ENCODE assay signal across 16 mouse cellular contexts in genomic region chr5:100368527-100368926, GRCm38 (mm10). TPM values are rescaled to one million over a fixed set of nuclear protein-coding genes. Genes with fewer than 3 reads are reported as not detected.
DNase-seq lines count a peak whose midpoint lies in the region; ATAC-seq and TF ChIP-seq lines count a peak whose summit lies in the region.
"Had no signal": no experiment of that assay in that cellular context is flagged by ENCODE, and none has a peak within 500 bp of the region (broad histone marks: within the 10 kb centered on the region; RNA-seq: fewer than 3 reads in every experiment).

No protein-coding gene starts in this region.

- no peak for TF ChIP-seq EP300 in heart, adult 2 months (IDR thresholded peaks at IDR 0.05; ENCODE audit: insufficient read depth, low read depth, low read length)
- TF ChIP-seq EP300 in liver, postnatal 0 days (IDR thresholded peaks at IDR 0.05; ENCODE audit: low read depth), result no peak

- TF ChIP-seq POLR2A in heart, adult 2 months (IDR thresholded peaks at IDR 0.05; ENCODE audit: insufficient read depth, low read depth, low read length), result no peak

- no peaks in the 10 kb centered on the region for H3K27me3 ChIP-seq in heart, embryonic 13.5 days (replicated peaks)
- H3K27me3 ChIP-seq in heart, adult 2 months (ENCODE audit: control insufficient read depth, insufficient read depth, low read length), result no peaks in the 10 kb centered on the region
- H3K27me3 ChIP-seq in liver, postnatal 0 days (ENCODE audit: insufficient read depth, low read length), result no peaks in the 10 kb centered on the region
- H3K27me3 ChIP-seq in liver, embryonic 11.5 days (replicated peaks; ENCODE audit: control insufficient read depth, insufficient read depth, low read length), result no peaks in the 10 kb centered on the region
- H3K27me3 ChIP-seq: embryonic facial prominence, embryonic 13.5 days; forebrain, embryonic 12.5 days; hindbrain, embryonic 12.5 days had no signal

- DNase-seq in heart, adult 2 months, result no peak
- no peak for DNase-seq in liver, postnatal 0 days
- no peak for DNase-seq in liver, embryonic 11.5 days (ENCODE audit: low spot score)
- DNase-seq in adipocyte (ENCODE audit: low spot score), result peak; percentile 93
- peak; percentile 27 for DNase-seq in lung, postnatal 36 days
- no peak for DNase-seq in spleen, postnatal 4 days (ENCODE audit: low spot score in 2 of 2)
- DNase-seq: cerebellum, adult 18-20 months; cerebellum, adult 9-11 months; cerebellum, postnatal 36 days; gastrocnemius, postnatal 25 days; heart, postnatal 4 days had no signal

- no peak overlapping the region for H3K4me2 ChIP-seq in heart, embryonic 13.5 days
- H3K4me2 ChIP-seq in liver, postnatal 0 days (ENCODE audit: low read depth, low read length), result no peak overlapping the region
- no peak overlapping the region for H3K4me2 ChIP-seq in liver, embryonic 11.5 days
- H3K4me2 ChIP-seq: embryonic facial prominence, embryonic 13.5 days; forebrain, embryonic 12.5 days; hindbrain, embryonic 12.5 days had no signal

- no peak overlapping the region for H3K27ac ChIP-seq in heart, embryonic 13.5 days (replicated peaks)
- no peak overlapping the region for H3K27ac ChIP-seq in heart, adult 2 months
- peak overlapping the region; percentile 55 for H3K27ac ChIP-seq in liver, postnatal 0 days (ENCODE audit: low read depth)
- H3K27ac ChIP-seq in liver, embryonic 11.5 days (ENCODE audit: low read depth, low read length), result no peak overlapping the region
- H3K27ac ChIP-seq: embryonic facial prominence, embryonic 13.5 days; forebrain, embryonic 12.5 days; hindbrain, embryonic 12.5 days had no signal

- H3K36me3 ChIP-seq in heart, embryonic 13.5 days, result peaks cover 95% of the 10 kb centered on the region
- H3K36me3 ChIP-seq in heart, adult 2 months (ENCODE audit: control insufficient read depth, insufficient read depth, low read length), result no peaks in the 10 kb centered on the region
- H3K36me3 ChIP-seq in liver, postnatal 0 days (replicated peaks; ENCODE audit: insufficient read depth, low read length), result peaks cover 57% of the 10 kb centered on the region
- peaks cover 30% of the 10 kb centered on the region for H3K36me3 ChIP-seq in liver, embryonic 11.5 days (ENCODE audit: control insufficient read depth, insufficient read depth, low read length)

- no peak for TF ChIP-seq CTCF in heart, adult 2 months (IDR thresholded peaks at IDR 0.05)
- no peak for TF ChIP-seq CTCF in liver, postnatal 0 days (IDR thresholded peaks at IDR 0.05; ENCODE audit: low read depth)

- intact Hi-C loops in heart, adult 2 months (cut with DNase I), result no loop called here

- no peaks in the 10 kb centered on the region for H3K79me2 ChIP-seq in heart, adult 2 months (replicated peaks; ENCODE audit: control insufficient read depth, insufficient read depth, low read length)

- H3K4me3 ChIP-seq in heart, embryonic 13.5 days, result no peak overlapping the region
- H3K4me3 ChIP-seq in heart, adult 2 months, result no peak overlapping the region
- H3K4me3 ChIP-seq in liver, postnatal 0 days (ENCODE audit: low read depth, low read length), result no peak overlapping the region
- H3K4me3 ChIP-seq in liver, embryonic 11.5 days (ENCODE audit: low read depth, low read length), result no peak overlapping the region
- H3K4me3 ChIP-seq: embryonic facial prominence, embryonic 13.5 days; forebrain, embryonic 12.5 days; hindbrain, embryonic 12.5 days had no signal

- H3K9me3 ChIP-seq in heart, embryonic 13.5 days, result no peaks in the 10 kb centered on the region
- no peaks in the 10 kb centered on the region for H3K9me3 ChIP-seq in liver, postnatal 0 days (ENCODE audit: low read length)
- H3K9me3 ChIP-seq in liver, embryonic 11.5 days (ENCODE audit: control insufficient read depth, low read length), result no peaks in the 10 kb centered on the region
- H3K9me3 ChIP-seq: embryonic facial prominence, embryonic 13.5 days; forebrain, embryonic 12.5 days; hindbrain, embryonic 12.5 days had no signal

- peaks cover 21% of the 10 kb centered on the region for H3K4me1 ChIP-seq in heart, embryonic 13.5 days
- H3K4me1 ChIP-seq in heart, adult 2 months (ENCODE audit: control insufficient read depth, insufficient read depth, low read length), result peaks cover 5% of the 10 kb centered on the region; the same call in 1 of the 2 replicates
- peaks cover 2% of the 10 kb centered on the region; the same call in 1 of the 2 replicates for H3K4me1 ChIP-seq in liver, postnatal 0 days (ENCODE audit: insufficient read depth)
- H3K4me1 ChIP-seq in liver, embryonic 11.5 days (replicated peaks; ENCODE audit: control insufficient read depth, insufficient read depth, low read length), result no peaks in the 10 kb centered on the region
- H3K4me1 ChIP-seq: embryonic facial prominence, embryonic 13.5 days; forebrain, embryonic 12.5 days; hindbrain, embryonic 12.5 days had no signal

- ATAC-seq in heart, embryonic 13.5 days (ENCODE audit: extremely low read depth, insufficient number of reproducible peaks, low FRiP score, low TSS enrichment), result no peak
- ATAC-seq in liver, postnatal 0 days, result peak; percentile 73; the same call in 1 of the 2 replicates
- no peak for ATAC-seq in liver, embryonic 11.5 days (replicated peaks; ENCODE audit: low FRiP score)
- ATAC-seq: forebrain, embryonic 16.5 days had no signal

- WGBS in heart, embryonic 13.5 days, result 84% methylated on average over 5 of the region's 5 CpGs
- WGBS in heart, adult 2 months, result 64% methylated on average over 5 of the region's 5 CpGs
- 70% methylated on average over 5 of the region's 5 CpGs for WGBS in liver, postnatal 0 days (ENCODE audit: insufficient replicate concordance)
- WGBS in liver, embryonic 11.5 days, result 86% methylated on average over 5 of the region's 5 CpGs

- 0 out of 2 replicates have a peak overlapping the region, but pooled peaks have one; percentile 7 for H3K9ac ChIP-seq in heart, embryonic 13.5 days
- no peak overlapping the region for H3K9ac ChIP-seq in heart, adult 2 months (ENCODE audit: low read depth, low read length)
- no peak overlapping the region for H3K9ac ChIP-seq in liver, postnatal 0 days (replicated peaks)
- H3K9ac ChIP-seq in liver, embryonic 11.5 days (ENCODE audit: low read depth, low read length), result no peak overlapping the region
- H3K9ac ChIP-seq: embryonic facial prominence, embryonic 13.5 days; forebrain, embryonic 12.5 days; hindbrain, embryonic 12.5 days had no signal

RNA-seq across cellular contexts. Expression of gene Sec31a, which starts 47.5 kb away (rescaled TPM):
- 137 and 146 TPM in 2 replicates for polyA plus RNA-seq in heart, embryonic 13.5 days (2015; fragmentation: Nextera tagmentation; extraction: Ambion mirVana)
- 100 to 1,000 TPM; 101 to 111 TPM for total RNA-seq in heart, adult 2 months (2021)
- 184 and 201 TPM in 2 replicates for polyA plus RNA-seq in heart, adult 2 months (2012; rRNA removed)
- polyA plus RNA-seq in liver, postnatal 0 days (2015; fragmentation: Nextera tagmentation; extraction: Ambion mirVana), result 54.7 and 55.1 TPM in 2 replicates
- 125 and 131 TPM in 2 replicates for polyA plus RNA-seq in liver, embryonic 11.5 days (2014; fragmentation: Nextera tagmentation; extraction: Ambion mirVana)

Comparison
In these comparisons a context has a peak if more than half of its experiments do, and no peak if none do; other contexts are left out.
1. DNase-seq: peak in adipocyte (single experiment) and lung, postnatal 36 days (single experiment); none in heart, adult 2 months (0 of 2), liver, postnatal 0 days (single experiment), liver, embryonic 11.5 days (single experiment) and spleen, postnatal 4 days (0 of 2).